Mouse (Mus musculus) retina, embryonic 14.5 days (tissue): ENCODE data around the gene Rdh11.
"Not testable (repeated sequence)": the region's sequence is repeated elsewhere in the genome, so short reads cannot be mapped to it uniquely, and the experiment has no call there.

Source experiments
- DNase-seq: peaks from one replicate; pipeline ENCODE4 v3.0.0-alpha.2; 2015; ENCODE audit warnings: low spot score

The Rdh11 gene

DNA sequence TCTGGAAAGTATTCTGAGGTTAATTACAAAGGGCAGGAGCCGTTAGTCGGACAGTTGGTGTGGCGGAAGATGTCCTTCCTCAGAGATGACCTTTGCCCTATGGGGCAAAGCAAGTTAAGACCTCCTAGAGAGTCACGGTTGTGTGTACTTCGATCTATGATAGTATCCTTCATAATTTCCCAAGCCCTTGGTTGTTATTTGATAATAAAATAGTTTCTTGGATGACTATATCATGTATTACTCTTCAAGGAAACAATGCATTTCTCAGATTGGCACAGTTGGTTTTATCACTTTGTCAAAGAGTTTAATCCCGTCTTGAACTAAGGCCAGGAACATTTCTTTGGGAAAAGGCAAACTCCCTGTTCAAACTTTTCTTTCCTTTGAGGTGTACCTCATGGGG, at the start of gene Rdh11:
TSS of gene Rdh11 (minus strand) at position 101 of the 400 bp plus-strand sequence.
- DNase-seq: no peak

DNA sequence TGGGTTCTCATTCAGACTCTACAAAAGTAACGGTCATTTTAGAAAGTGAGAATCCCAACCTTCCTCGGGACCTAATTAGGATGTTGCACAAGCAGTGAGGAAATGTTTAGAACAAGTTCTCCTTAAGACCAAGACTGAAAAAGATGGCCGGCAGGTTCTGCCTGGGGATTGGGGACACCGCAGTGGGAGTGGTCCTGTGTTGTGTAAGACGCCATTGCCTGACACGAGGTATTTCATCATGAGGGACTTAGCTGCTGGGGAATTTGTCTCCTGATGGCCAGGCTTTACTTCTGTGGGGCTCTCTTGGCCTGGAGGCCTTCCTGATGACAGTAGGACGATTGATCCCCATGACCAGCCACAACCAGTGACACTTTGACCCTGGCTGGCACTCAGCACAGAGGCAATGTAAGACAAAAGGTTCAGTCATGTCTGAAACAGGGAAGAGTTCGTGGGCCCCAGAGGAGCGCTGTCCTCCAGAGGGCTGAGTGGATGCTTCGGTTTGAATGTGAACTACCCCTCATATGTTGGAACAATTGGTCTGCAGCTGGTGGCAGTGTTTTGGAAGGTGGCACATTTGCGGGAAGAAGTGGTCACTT, 43.5 kb upstream of the Rdh11 start:
- DNase-seq: no peak

DNA sequence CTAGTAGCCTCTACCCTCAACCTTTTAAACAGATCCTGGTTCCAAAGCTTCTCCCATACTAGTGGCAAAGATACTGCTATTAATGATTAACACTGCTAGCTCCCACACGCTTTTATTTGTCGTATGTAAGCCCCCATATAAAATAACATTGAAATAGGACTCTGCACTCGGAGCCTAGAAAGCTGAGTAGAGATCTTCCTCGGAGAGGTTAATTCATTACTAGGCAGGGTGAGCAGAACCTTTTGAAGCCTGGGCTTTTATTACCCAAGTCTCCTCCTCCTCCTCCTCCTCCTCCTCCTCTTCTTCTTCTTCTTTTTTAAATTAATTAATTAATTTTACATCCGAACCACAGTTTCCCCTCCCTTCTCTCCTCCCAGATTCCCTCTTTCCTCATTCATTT, 25.4 kb upstream of the Rdh11 start:
- no peak for DNase-seq

DNA sequence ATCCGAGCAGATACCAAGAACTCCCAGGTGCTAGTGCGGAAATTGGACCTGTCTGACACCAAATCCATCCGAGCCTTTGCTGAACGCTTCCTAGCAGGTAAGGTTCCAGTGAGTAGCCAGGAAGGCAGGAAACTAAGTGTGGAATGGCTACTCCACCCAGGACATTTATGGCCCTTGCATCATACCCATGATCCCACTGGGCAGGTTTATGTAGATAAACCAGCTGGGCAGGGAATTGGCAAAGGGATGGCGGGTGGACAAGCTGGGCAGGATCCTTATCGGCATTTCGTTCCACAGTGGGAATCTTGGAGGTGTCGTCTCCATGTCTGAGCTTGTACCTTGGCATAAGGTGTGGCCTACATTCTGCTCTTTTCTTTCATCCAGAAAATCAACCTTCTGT, 19.4 kb upstream of the Rdh11 start:
- no peak for DNase-seq

DNA sequence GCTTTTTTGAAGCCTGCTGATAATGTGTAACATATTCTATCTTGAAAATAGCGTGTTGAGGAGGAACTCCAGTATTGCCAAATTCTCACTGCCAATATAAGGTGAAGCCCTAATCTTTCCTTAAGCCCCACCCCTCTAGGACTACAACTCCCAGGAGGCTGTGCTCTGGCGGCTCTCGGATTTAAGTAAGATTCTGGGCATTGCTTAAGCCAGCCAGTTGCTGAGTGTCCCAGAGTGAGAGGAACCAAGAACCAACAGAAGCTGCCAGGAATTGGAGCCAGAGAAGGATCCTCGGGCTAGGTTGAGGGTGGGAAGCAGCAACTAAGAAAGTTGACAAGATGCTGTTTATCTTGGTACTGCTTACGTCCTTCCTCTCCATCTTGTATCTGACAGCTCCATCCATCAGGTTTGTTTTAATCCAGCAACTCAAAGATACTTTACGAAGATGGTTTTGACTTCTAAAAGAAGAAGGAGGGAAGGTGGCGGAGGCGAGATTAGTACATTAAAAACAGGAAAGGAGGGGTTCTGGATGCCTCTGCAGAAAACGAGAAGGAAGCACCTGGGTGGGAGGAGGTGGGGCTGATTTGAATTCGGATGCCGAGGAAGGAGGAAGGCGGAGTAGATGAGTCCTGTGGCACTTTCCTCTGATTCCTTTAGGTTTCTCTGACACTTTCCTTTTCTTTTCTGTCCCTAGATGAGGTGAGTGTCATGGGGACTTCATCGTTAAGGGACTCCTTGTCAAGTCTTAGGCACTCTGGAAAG, 16.8 kb upstream of the Rdh11 start, which contains the start of gene Rdh12:
TSS of gene Rdh12 (plus strand) at position 212 of the 762 bp plus-strand sequence.
- peak; percentile 60 for DNase-seq

DNA sequence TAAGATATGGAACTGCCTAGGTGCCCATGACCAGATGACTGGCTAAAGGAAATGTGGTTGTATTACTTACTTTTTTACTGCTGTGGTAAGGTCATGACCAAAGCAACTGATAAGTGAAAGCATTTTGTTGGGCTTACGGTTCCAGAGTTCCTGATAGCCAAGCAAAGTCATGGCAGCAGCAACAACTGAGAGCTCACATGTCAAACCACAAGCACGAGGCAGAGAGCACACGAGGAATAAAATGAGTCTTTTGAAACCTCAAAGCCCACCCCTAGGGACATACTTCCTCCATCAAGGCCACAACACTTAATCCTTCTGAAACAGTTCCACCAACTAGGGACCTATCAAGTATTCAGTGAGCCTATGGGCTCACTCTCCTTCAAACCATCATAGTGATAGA, 9.8 kb upstream of the Rdh11 start:
- no peak for DNase-seq

DNA sequence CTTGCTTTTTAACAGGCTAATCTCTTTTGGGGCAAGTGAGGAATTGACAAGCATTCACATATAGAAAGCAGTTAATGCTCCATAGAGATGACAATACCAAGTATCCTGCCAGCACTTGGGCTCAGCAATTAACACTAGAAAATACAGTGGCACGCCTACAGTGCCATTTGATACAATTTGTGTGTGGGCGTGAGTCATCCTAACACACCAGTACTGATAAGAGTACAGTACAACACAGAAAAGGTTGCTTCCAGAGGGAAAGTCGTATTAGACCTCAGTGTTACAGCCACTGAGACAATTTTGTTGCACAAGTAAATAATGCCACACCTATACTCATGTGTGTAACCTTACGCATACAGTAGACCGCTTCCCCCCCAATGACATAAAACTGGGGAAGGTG, 5.0 kb upstream of the Rdh11 start:
- no peak for DNase-seq

DNA sequence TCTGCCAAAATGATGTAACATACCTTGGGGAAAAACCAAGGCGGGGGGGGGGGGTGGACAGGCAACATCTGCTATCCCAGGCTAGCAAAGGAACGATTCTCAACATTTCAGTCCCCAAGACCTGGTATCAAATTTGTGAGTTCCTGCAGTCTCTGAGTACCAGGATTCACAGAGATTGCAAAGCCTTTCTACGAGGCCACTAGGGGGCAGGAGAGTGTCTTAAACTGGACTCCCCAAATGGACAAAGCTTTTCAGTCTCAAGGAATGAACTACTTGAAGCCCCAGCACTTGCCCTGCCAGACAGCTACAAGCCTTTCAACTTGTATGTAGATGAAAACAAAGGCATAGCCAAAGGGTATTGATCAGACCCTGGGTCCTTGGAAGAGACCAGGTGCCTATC, 1.3 kb upstream of the Rdh11 start:
- DNase-seq: peak; percentile 89

DNA sequence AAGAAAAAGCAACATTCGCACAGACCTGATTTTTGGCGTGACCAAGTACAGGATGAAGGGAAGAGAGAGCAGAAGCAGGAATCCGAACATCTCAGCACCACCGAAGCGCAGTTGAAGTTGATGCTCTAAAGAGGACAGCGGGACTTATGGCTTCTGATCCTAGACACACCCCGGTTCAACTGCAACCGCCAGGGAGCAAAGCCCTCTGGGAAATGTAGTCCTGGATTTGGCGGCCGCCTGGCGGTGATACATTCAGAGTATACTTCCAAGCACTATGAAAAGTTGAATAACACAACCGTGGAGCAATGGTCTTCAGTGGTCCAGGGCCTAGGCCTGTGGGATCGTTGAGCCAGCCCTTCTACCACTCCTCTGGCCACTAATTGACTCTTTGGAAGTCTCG, 392 bp downstream of the Rdh11 start:
- DNase-seq: peak; percentile 91

DNA sequence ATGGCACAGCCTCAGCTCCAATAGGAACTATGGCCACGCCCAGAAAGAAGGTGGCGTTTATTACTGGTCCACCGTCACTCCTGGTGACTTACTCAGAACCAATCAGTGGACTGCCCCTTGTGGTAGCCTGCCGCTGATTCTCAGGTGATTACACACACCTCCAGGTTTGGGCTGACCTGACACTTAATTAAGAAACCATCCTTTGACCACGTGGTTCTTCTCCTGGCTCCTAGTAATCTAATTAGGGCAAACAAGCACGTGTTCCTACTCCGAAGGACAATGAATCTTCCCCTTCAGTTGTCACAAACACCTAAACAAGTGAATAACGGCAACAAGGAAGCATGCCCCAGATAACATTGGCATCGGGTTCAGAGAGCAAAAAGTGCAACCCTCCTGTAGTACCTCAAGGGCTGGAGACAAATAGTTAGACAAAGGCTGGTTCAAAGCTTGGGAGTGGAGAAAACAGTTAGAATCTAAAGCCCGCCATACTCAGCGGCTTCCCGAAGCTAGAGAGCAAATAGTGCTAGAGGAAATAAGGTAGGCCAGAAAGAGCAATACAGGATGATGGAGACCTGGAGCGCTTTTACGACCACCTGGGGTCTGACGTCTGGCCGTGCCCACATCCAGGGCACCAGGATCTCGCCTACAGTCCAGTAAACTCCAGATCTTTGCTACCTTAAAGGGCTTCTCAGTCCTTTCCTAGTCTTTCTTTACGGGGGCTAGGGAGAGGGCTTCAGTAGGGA, 991 bp downstream of the Rdh11 start:
- DNase-seq: peak; percentile 79

DNA sequence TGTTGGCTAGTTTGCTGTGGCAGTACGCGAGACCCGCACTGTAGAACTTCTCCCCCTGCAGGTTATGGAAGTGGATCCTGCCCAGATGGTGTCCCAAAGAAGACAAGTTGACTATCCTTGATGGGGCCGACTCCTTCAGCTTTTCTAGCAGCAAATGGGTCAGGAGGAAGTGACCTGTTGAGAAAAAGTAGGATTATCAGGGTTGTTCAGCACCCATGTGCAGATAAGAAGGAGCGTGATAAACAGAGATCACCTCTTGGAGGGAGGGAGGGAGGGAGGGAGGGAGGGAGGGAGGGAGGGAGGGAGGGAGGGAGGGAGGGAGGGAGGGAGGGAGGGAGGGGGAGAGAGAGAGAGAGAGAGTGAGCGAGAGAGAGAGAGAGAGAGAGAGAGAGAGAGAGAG, 6.9 kb downstream of the Rdh11 start:
- DNase-seq: not testable (repeated sequence)

DNA sequence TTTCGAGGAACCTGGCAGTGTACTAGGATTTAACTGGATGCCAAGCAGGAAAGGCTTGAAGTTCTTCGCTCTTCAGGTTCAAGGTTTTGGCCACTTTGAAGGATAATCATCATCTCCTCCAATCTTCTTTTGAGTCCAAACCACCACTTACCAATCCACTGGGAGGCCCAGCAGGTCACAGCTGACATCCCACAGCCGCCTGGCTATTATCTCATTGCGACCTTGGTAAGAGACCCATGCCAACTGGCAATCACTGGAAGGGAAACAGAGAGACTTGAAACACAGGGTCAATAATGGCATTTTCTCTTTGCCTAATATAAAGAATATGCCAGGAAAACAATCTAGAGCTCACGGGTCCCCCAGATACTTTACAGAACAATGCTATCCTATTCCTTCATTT, 16.1 kb downstream of the Rdh11 start:
- DNase-seq: no peak

DNA sequence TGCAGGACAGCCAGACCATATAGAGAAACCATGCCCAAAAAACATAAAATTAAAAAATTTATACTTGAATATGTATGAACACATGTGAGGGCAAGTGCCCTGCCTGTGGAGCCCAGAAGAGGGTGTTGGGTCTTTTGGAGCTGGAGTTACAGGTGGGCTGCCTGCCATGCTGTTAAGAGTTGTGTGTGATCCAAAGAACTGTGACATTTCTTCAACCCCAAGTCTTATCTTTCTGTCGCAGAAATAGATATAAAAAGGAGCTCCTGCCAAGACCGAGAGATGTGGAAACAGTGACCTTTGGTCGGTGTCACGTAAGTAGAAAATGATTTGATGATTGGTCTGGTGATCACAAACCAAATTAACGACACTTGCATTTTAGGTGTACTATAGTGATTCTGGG, 18.4 kb downstream of the Rdh11 start:
- no peak for DNase-seq

DNA sequence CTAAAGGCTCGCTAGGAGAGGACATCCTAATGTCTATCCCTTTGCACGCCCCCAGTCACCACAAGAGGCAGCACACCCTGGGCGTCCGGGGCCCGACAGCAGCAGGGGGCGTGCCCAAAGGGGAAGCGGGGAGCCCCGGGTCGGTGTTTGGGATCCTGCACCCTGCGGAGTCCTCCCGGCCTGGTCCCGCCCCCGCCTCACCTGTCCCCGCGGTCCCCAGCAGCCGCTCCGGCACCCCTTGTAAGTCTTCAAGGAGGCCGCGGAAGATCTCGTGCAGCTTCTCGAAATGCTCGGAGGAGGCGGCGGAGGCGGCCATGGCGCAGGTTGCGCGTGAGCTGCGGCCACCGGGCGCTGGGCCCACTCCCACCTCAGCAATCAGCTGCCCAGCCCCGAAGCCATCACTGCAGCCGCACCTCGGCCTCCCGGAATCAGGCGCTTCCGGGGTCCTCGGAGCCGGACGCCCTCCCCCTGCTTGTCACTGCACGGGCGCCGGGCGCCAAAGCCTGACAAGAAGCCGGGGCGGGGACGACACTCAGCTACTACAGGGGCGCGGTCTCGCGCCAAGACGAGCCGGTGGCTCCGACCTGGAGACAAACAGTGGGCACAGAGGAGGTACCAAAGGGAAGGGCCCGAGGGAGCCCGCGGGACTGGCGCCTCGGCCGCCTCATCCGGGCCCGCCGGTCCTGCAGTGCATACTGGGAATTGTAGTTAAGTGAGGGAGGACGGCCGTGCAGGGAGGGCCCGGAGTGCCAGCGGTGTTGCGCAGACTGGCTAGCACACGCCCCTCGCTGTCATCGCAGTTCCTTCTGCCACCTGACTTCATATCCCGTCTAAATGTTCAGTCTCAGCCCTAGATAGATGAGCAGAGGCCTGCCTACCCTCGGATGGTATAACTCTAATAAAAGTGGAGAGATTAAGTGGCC, 19.8 kb downstream of the Rdh11 start, which contains the start of gene Vti1b:
TSS of gene Vti1b (minus strand) at position 649 of the 923 bp plus-strand sequence.
- peak; percentile 88 for DNase-seq

DNA sequence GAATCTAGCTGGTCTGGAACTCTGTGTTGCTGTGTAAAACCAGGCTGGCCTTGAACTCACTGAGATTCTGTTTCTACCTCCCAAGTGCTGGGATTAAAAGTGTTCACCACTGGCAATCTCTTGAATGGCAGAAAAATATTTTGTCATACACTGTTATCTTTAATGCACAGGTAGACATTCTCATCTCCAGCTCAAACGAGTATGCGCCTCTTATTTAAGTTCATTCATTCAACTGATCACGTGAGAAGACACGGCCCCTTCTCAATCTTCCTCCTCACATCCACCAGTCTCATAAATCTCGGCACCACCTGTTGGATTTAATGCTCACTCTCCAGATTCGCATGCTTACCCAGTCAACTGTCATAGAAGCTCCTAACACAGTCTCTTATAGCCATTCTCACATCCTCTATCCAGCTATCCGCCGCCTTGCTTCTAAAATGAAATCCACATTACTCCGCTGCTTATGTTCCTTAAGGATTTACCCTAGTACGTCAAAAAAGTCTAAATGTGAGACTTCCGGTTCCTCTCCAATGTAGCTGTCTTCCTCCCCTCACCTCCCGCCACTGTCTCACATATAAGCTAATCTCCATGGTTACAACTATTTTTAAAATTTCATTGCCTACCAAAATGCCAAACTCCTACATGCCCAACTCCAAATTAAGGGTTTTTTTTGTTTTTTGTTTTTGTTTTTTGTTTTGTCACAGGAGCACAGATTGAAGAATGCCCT, 20.7 kb downstream of the Rdh11 start:
- peak; percentile 18 for DNase-seq

DNA sequence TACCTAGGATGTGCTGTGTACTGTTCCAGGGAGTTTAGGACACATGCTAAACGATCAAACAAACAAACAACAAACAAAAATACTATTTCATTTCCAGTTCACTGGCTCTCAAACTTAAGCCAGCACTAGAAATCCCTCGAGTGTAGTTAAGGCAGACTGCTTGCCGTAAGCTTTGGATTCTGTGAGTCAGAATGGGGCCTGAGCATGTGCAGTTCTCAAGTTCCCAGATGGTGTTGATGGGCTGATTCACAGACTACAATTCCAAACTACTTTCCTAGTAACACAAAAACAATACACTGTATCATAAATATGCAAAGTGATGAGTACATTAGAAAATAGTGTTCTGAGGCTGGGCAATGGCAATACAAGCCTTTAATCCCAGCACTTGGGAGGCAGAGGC, 21.7 kb downstream of the Rdh11 start:
- no peak for DNase-seq

DNA sequence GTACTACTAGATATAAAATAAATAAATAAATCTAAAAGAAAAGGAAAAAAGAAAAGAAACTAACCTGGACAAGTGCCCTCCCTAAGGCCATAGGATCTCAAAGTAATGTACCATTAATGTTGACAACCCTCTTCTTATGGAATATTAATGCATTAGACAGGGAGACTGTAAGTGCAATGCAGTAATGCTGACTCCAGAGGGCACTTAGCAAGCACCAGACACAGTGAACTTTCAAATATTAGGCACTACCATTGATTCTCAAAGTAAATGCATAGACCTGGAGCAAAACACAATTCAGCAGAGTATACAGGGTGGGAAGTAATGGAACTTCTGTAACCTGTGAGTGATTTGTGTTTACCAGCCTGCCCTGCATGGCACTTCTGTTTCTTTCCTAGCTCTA, 22.9 kb downstream of the Rdh11 start:
- DNase-seq: peak; percentile 16

DNA sequence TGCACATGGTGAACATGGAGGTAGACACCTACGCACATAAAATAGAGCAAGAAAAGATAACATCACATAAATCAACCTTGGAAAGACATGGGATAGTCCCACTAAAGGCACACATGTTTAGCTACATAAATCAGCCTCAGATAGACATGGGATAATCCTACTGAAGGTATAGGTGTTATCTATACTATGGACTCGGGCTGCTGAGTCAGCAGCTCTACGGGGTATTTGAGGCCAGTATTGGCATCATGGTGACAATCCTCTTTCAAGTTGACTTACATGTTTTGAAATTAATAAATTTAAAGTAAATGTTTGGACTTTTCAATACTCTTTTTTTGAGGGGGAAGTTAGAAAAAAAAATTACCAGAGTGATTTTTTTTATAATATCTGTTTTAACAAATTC, 29.2 kb downstream of the Rdh11 start:
- no peak for DNase-seq

DNA sequence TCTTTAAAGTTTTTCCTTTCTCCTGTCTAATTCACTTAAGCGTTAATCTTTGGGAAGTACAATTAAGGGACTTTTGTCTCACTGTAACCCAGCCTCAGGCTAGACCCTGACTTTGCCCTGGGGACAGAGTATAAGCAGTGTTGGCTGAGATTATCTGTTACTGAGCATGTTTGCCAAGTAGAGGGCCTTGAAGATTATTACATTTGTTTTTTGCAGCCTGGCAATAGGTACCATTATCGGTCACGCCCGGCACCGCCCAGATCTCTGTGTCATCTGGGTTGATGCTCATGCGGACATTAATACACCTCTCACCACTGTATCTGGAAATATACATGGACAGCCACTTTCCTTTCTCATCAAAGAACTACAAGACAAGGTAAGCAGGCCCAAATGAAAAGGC, 42.4 kb downstream of the Rdh11 start:
- DNase-seq: no peak

DNA sequence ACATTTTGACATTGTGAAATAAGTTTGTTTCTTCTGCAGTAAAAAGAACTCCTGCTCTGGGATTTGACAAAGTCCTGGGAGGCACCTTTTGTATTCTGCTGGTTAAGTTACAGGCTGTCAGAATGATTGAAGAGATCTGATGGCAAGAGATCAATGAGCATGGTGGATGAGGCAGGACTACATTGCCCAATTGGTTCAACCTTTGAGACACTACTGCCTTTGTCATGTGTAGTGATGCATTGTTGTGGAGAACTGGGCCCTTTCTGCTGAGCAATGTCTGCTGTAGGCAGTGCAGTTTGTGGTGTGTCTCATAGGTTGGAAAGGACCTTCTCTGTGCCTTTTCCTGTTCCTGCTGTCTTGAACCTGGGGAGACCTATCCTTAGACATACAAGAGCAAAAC, 50.7 kb downstream of the Rdh11 start:
- no peak for DNase-seq

DNA sequence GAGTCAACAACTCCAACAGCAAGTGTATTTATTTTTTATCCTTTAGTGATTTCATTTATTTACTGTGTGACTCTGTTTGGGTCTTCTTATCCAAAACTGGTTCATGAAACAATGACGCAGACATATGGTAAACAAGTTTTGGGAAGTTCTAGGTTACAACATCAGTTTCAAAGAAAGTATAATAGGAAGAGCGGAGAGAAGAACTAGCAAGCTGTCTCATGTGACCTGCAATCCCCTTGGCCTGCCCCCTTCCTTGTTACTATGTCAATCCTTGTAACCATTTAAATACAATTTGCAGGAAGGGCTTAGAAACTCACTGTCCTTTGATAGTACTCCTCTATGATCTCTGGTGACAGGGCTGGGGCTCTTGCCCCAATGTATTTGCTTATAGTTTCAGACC, 51.3 kb downstream of the Rdh11 start:
- DNase-seq: no peak
